Mouse (Mus musculus) cerebellum, adult 2 months (tissue): ENCODE measurements around the gene Yif1a.

Experiments used
- CTCF ChIP-seq: fragments of 200-500 bp; IDR thresholded peaks from 2 replicates; pipeline ENCODE4 v1.5.1; 2011; ENCODE audit warnings: low read depth, mild to moderate bottlenecking, control low read depth, low read length, moderate library complexity, borderline replicate concordance; ENCODE audit not compliant: insufficient read depth
- POLR2A ChIP-seq: fragments of 200-500 bp; IDR thresholded peaks from 2 replicates; pipeline ENCODE4 v1.6.1; 2011; ENCODE audit warnings: low read length, control low read depth, borderline replicate concordance; ENCODE audit not compliant: insufficient read depth

GRCm38 (mm10) chr19:5048138-5049056 lies 39.9 kb upstream of the Yif1a start:
- 0 out of 2 replicates have a peak, but pooled peaks have one; percentile 13 for TF ChIP-seq CTCF
- TF ChIP-seq POLR2A, result no peak
